Mouse (Mus musculus): ENCODE data around the gene Bcl2l11.

Gene Bcl2l11

DNA sequence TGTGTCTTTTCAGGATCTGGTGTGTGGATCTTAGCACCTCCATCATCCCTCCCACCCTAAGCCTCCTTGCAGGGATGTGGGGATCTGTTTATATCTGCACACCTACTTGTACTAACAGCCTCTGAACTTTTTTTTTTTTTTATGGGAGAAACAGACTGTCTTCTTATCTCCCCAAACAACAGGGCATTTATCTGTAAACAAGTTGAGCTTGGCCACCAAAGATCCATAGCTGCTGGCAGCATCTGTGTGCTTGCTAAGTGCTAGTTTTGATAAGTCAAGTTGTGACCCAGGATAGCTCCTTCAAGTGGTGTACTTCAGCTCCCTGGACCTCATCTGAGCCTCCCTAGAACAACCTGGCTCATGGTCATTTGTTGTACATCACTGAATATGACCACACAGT lies 18.2 kb downstream of the Bcl2l11 start:
- H3K4me1 ChIP-seq (replicated peaks; ENCODE audit: low read depth, low read length) = peaks cover 24% of the 10 kb centered on the region
- no peak for TF ChIP-seq POU5F1 (IDR thresholded peaks at IDR 0.05; ENCODE audit: borderline replicate concordance, low read length)
- no peak for TF ChIP-seq NANOG (IDR thresholded peaks at IDR 0.05; ENCODE audit: borderline replicate concordance, low read length)
- TF ChIP-seq CTCF (conservative IDR thresholded peaks at IDR 0.05; ENCODE audit: low read length) = no peak
- H3K36me3 ChIP-seq (ENCODE audit: insufficient read depth, low read length) = peaks cover 74% of the 10 kb centered on the region
- H3K9me3 ChIP-seq (ENCODE audit: low read length) = no peaks in the 10 kb centered on the region
- no peaks in the 10 kb centered on the region for H3K27me3 ChIP-seq (ENCODE audit: insufficient read depth, low read length)
- no peak overlapping the region for H3K4me3 ChIP-seq (replicated peaks; ENCODE audit: low read length)

DNA sequence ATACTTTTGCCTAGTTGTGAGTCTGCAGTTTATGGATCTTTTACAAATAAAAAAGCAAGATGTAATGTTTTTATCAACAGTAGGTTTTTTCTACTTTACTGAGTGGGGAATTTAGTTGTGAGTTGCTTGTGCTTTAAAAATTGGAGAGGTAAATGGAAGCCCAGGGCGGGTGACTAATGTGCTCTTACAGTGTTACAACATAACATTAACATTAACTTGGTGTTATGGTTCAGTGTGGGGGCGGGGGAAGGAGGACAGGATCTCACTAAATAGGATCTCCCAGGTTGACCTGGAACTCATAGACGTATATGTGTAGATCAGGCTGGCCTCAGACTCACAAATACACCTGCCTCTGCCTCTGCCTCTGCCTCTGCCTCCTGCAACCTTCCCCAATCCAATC lies 19.6 kb downstream of the Bcl2l11 start:
- no peaks in the 10 kb centered on the region for H3K9me3 ChIP-seq (ENCODE audit: low read length)
- H3K4me1 ChIP-seq (replicated peaks; ENCODE audit: low read depth, low read length) = peaks cover 14% of the 10 kb centered on the region
- H3K36me3 ChIP-seq (ENCODE audit: insufficient read depth, low read length) = peaks cover 80% of the 10 kb centered on the region
- no peak for TF ChIP-seq POU5F1 (IDR thresholded peaks at IDR 0.05; ENCODE audit: borderline replicate concordance, low read length)
- no peak for TF ChIP-seq NANOG (IDR thresholded peaks at IDR 0.05; ENCODE audit: borderline replicate concordance, low read length)
- no peak for TF ChIP-seq CTCF (conservative IDR thresholded peaks at IDR 0.05; ENCODE audit: low read length)
- H3K4me3 ChIP-seq (replicated peaks; ENCODE audit: low read length) = no peak overlapping the region
- H3K27me3 ChIP-seq (ENCODE audit: insufficient read depth, low read length) = no peaks in the 10 kb centered on the region

DNA sequence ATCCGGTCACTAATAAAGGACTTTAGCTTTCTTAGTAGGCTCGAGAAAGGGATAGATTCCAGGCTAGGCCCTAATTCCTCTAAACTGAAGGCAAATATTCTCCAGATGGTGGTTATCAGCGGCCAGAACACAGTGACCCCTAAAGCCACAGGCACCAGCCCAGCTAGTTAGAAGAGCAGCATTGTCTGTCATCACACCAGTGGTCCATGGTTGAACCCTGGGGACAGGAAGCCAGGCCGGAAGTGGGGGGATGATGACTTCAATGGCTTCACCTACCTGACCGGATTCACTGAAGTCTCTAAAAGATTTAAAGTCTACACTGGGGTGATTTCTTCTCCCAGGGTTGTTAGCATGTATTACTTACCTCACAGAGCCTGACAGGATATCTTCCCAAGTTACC lies 23.8 kb downstream of the Bcl2l11 start:
- H3K4me1 ChIP-seq (replicated peaks; ENCODE audit: low read depth, low read length) = peaks cover 43% of the 10 kb centered on the region

DNA sequence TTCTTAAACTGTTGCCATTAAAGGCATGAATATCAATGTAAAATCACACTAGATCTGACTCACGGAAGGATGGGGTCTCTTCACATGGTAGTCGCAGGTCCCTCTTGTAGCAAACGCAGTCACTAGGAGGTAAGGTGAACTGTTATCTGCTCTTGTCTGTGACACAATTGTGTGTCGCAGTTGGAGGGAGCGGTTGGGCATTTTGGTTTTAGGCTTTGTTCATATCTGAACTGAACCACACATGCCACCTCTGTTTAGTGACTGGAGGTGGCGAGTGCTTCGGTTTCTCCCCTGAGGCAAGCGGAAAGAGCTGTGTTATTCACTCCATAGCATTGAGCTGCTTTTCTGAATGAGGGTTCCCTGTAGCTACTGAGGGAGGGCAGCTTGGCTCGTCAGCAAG lies 26.4 kb downstream of the Bcl2l11 start:
- no peak for TF ChIP-seq NANOG (IDR thresholded peaks at IDR 0.05; ENCODE audit: borderline replicate concordance, low read length)
- Histone ChIP-seq H3K4me3 (replicated peaks; ENCODE audit: low read length) (peak overlapping the region; percentile 55), H3K36me3 (ENCODE audit: insufficient read depth, low read length) (peaks cover 87% of the 10 kb centered on the region), H3K4me1 (replicated peaks; ENCODE audit: low read depth, low read length) (peaks cover 63% of the 10 kb centered on the region), H3K9me3 (ENCODE audit: low read length) (no peaks in the 10 kb centered on the region), H3K27me3 (ENCODE audit: insufficient read depth, low read length) (no peaks in the 10 kb centered on the region)

More for the DNA sequence above, 23.8 kb downstream of the Bcl2l11 start:
- no peak for TF ChIP-seq CTCF (conservative IDR thresholded peaks at IDR 0.05; ENCODE audit: low read length)
- no peak for TF ChIP-seq POU5F1 (IDR thresholded peaks at IDR 0.05; ENCODE audit: borderline replicate concordance, low read length)
- no peak for TF ChIP-seq NANOG (IDR thresholded peaks at IDR 0.05; ENCODE audit: borderline replicate concordance, low read length)
- Histone ChIP-seq H3K36me3 (ENCODE audit: insufficient read depth, low read length) (peaks cover 75% of the 10 kb centered on the region), H3K27me3 (ENCODE audit: insufficient read depth, low read length) (no peaks in the 10 kb centered on the region), H3K9me3 (ENCODE audit: low read length) (no peaks in the 10 kb centered on the region), H3K4me3 (replicated peaks; ENCODE audit: low read length) (no peak overlapping the region)

DNA sequence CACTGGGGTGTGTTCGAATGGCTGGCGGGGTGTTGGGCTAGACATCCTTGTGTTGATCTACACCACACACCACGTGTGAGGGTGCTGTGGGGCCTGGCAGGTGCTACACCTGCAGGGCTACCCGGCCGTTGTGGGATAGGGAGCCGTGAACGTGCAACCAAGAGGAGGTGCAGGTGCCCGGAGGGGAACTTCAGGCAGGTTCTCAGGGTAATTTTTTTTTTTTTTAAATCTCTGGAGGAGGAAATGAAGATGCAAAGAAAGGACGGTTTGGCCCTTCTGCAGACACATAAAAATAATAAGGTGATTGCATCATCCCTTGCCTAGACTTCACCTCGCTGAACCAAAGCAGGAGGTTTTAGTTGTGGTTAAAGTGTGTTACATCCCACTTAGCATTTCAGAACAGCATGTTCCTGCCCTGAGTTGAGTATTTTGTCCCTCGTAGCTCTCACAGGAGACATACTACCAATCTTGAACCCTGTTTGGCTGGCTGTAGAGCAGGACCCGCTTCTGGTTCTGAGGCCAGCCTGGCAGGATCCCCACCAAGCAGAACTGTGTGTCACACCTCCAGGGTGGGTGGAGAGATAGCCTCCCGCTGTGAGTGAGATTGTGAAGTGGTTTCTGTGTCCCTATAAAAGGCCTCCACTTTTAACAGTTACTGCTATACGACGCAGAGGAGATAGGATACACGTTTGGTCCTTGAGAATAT lies 27.2 kb downstream of the Bcl2l11 start:
- Histone ChIP-seq H3K9me3 (ENCODE audit: low read length) (no peaks in the 10 kb centered on the region), H3K4me1 (replicated peaks; ENCODE audit: low read depth, low read length) (peaks cover 67% of the 10 kb centered on the region), H3K4me3 (replicated peaks; ENCODE audit: low read length) (peak overlapping the region; percentile 55), H3K27me3 (ENCODE audit: insufficient read depth, low read length) (no peaks in the 10 kb centered on the region), H3K36me3 (ENCODE audit: insufficient read depth, low read length) (peaks cover 86% of the 10 kb centered on the region)
- TF ChIP-seq POU5F1 (IDR thresholded peaks at IDR 0.05; ENCODE audit: borderline replicate concordance, low read length) (no peak), NANOG (IDR thresholded peaks at IDR 0.05; ENCODE audit: borderline replicate concordance, low read length) (no peak), CTCF (conservative IDR thresholded peaks at IDR 0.05; ENCODE audit: low read length) (no peak)

DNA sequence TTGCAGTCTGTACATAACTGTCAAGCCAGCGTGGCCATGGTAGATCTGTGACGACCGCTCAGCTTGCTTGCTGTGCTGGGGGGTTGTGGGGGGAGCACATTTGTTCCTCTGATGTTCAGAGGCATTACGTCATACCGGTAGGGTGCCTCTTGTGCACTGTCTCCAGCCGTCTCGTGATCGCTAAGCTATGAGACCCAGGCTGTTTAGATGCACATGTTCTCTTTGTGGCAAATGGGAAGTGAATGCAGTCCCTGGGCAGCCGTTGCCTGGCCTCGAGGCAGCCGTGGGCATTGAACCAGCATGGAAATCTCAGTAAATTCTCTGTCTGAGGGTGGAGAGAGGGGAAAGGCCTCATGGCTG lies 27.7 kb downstream of the Bcl2l11 start:
- Histone ChIP-seq H3K4me1 (replicated peaks; ENCODE audit: low read depth, low read length) (peaks cover 68% of the 10 kb centered on the region), H3K4me3 (replicated peaks; ENCODE audit: low read length) (no peak overlapping the region), H3K36me3 (ENCODE audit: insufficient read depth, low read length) (peaks cover 86% of the 10 kb centered on the region), H3K9me3 (ENCODE audit: low read length) (no peaks in the 10 kb centered on the region), H3K27me3 (ENCODE audit: insufficient read depth, low read length) (no peaks in the 10 kb centered on the region)
- TF ChIP-seq NANOG (IDR thresholded peaks at IDR 0.05; ENCODE audit: borderline replicate concordance, low read length) (no peak), CTCF (conservative IDR thresholded peaks at IDR 0.05; ENCODE audit: low read length) (no peak), POU5F1 (IDR thresholded peaks at IDR 0.05; ENCODE audit: borderline replicate concordance, low read length) (no peak)

DNA sequence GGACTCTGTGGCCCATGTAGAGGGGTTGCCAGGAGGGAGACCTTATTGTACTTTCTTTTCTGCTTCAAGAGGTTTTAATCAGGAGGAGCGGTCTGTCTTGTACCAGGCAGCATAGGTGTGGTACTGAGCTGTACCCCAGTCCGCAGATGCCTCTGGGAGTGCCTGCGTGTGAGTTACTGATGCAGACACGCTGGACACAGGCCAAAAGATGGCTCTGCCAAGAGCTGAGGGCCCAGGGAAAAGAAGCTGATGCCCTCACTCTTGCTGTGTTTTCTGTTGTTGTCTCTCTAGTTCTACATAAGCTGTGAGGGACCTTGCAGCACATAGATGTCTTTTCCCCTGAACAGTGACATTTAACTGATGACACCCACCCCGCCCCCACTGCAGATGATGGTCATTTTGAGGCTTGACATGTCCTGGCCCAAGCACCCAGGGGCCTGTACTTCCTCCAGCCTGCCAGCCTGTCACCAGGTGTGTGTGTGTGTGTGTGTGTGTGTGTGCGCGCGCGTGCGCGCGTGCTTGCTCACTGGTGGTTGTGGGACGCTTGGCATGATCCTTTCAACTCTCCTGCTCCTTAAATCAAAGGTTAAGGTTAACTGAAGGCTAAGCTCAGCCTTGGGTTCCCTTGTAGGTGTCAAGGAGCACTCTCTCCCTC lies 29.7 kb downstream of the Bcl2l11 start:
- Histone ChIP-seq H3K27me3 (ENCODE audit: insufficient read depth, low read length) (no peaks in the 10 kb centered on the region), H3K4me3 (replicated peaks; ENCODE audit: low read length) (no peak overlapping the region), H3K4me1 (replicated peaks; ENCODE audit: low read depth, low read length) (peaks cover 73% of the 10 kb centered on the region), H3K9me3 (ENCODE audit: low read length) (no peaks in the 10 kb centered on the region), H3K36me3 (ENCODE audit: insufficient read depth, low read length) (peaks cover 87% of the 10 kb centered on the region)
- no peak for TF ChIP-seq CTCF (conservative IDR thresholded peaks at IDR 0.05; ENCODE audit: low read length)

DNA sequence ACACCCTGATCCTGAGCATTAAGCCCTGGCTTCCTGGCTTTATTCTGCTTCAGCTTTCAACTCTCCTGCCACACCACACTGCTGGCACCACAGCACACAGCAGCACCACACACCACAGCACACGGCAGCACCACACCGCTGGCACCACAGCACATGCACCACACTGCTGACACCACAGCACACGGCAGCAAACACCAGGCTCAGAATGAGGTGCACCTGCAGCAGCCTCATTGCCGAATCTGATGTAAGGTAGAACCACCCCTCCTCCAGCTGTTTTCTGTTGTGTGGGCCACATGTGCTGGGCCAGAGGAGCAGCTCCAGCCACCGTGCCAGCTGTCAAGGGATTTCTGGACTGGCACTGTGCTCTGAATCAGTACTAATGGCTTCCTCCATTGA lies 30.2 kb downstream of the Bcl2l11 start:
- Histone ChIP-seq H3K4me1 (replicated peaks; ENCODE audit: low read depth, low read length) (peaks cover 73% of the 10 kb centered on the region), H3K36me3 (ENCODE audit: insufficient read depth, low read length) (peaks cover 82% of the 10 kb centered on the region), H3K4me3 (replicated peaks; ENCODE audit: low read length) (no peak overlapping the region), H3K27me3 (ENCODE audit: insufficient read depth, low read length) (no peaks in the 10 kb centered on the region), H3K9me3 (ENCODE audit: low read length) (no peaks in the 10 kb centered on the region)
- no peak for TF ChIP-seq CTCF (conservative IDR thresholded peaks at IDR 0.05; ENCODE audit: low read length)
- no peak for TF ChIP-seq NANOG (IDR thresholded peaks at IDR 0.05; ENCODE audit: borderline replicate concordance, low read length)
- TF ChIP-seq POU5F1 (IDR thresholded peaks at IDR 0.05; ENCODE audit: borderline replicate concordance, low read length) = no peak

All from E14TG2a.4 (cell line).